Mouse (Mus musculus) layer of hippocampus, adult 11-12 months (tissue): Measurements from ENCODE around the gene Cd5.

ENCODE experiments used
- DNase-seq: peaks from one replicate; pipeline ENCODE4 v3.0.0; 2022; ENCODE audit warnings: low spot score

Gene Cd5

DNA sequence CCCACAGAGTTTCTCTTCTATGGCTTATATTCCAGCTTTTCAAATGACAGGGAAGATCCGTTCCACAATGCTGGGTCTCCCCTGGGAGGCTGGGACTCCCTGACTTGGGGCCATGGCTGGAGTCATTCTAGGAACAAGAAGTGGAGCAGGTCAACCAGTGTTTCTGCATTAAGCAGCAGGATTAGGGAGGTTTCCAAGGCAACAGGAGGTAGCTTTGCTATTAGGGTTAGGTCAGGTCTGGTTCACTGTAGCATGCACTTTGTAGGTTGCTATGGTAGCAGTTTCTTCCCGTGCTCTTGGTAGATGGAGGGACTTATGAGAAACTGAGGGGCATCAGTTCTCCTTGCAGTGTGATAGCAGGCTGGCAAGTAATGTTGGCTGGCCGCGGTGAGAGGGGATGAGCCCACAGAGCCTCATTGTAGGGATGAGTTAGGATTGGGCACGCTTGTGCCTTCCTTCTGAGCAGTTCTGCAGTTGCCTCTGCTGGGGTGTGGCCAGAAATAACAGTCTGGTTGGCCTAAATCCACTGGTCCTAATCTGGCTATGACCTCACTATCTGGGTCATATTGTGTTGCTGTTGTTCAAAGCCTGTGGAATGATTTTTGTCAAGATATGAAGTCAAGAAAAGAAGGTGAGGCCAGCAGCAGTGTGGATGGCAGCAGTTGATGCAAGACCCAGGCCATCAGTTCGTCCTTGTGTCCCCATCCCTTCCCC lies 37.6 kb downstream of the Cd5 start:
- DNase-seq, result no peak

GRCm38 (mm10) chr19:10699851-10700250 lies 39.0 kb downstream of the Cd5 start:
- DNase-seq, result no peak

GRCm38 (mm10) chr19:10698131-10698991 lies 40.4 kb downstream of the Cd5 start:
- no peak for DNase-seq

- no peak for DNase-seq
Observed at GRCm38 (mm10) chr19:10695801-10696200, 43.0 kb downstream of the Cd5 start.

- no peak for DNase-seq
Observed at GRCm38 (mm10) chr19:10693926-10694682, 44.7 kb downstream of the Cd5 start.

DNA sequence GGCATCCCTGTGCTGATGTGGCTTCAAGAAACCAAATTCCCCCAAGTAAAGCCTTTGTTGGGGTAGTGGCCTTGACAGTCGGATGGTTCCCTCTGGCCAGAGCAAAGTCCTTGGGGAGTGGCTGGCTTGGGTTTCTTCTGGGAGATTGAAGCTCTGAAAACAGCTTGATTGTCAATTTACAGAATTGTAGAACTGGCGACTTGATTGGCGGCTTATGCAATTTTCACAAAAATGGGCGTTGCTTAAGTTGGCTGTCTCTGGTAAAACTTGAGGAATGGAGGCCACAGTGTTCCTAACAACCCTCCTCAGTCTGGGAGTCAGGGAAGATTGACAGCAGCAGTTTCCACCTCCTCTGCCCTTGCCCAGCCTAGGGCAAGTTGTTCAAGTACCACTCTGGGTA lies 46.4 kb downstream of the Cd5 start:
- no peak for DNase-seq

DNA sequence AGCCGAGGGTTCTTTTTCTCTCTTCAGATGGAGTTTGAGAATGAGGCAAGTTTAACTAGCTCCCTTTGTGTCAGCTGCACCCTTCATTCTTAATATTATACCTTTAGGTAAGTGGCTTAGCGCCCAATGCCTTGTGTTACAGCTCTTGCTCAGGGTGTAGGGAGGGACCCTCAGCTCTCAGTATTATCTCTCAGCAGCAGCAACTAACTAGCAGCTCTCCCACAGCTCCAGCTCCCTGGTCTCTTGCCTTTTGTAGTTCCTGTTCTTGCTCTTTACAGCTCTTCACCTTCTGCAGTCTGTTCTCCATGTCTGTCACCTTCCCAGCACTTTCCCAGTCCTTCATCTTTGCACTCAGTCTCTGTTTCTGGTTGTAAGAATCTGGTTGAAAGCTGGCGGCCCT lies 47.1 kb downstream of the Cd5 start:
- DNase-seq, result no peak

DNA sequence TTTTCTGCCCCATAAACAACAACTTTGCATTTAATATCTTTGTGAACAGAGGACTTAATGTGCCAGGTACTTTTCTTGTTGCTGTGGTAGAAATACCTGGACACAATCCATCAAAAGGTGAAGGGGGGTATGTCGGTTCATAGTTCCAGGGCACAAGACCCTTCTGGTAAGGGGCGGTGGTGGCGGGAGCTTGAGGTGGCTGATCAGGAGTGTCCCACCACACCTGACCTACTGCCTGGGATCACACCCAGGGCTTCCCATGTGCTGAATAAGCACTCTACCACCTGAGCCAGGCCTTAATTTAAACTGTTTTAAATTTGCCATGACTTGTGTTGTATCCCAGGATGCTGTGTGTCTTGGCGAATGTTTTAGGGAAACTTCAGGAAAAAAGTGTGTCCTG lies 47.7 kb downstream of the Cd5 start:
- no peak for DNase-seq

- DNase-seq, result no peak
Observed at GRCm38 (mm10) chr19:10690336-10690735, 48.5 kb downstream of the Cd5 start.

- no peak for DNase-seq
Observed at GRCm38 (mm10) chr19:10689470-10690166, 49.2 kb downstream of the Cd5 start.

DNA sequence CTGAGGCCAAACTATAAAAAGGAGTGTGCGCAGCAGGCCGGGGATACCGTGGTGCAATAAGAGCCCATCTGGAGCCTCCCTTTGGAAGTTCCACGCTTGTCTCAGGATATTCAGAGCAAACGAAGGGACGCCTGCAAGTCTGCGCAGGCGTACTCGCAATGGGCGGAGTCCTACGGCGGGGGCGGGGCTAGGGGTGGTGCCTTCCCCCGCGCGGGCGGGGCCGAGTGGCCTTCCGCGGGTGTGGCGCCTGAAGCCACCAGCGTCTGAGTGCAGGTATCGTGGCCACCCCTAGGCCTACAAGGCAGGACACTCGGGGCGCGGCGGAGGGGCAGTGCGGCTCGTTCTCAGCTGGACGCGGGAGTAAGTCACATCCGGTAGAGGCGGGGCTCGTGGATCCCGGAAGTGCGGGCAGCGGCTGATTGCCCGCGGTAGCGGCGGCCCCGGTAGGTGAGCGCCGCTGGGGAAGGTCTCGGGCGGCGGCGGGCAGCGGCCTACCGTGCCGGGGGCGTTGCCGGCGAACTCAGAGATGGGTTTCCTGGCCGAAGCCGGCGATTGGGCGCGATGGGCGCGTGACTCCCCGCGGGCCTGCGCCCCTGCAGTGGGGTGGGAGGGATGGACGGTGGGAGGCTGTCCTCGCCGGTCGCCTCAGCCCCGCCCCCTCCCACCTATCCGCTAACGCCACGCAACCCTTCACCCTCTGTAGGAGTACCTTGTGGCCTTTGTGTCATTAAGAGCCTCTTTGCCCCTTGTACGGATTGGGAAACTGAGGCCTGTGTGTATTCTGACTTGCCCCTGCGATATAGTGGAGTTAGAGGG lies 50.1 kb downstream of the Cd5 start, which contains the start of gene Vps37c:
TSS of gene Vps37c (plus strand) at position 199 of the 816 bp plus-strand sequence.
- peak; percentile 93 for DNase-seq

GRCm38 (mm10) chr19:10685727-10686126 lies 53.1 kb downstream of the Cd5 start:
- no peak for DNase-seq

GRCm38 (mm10) chr19:10685081-10685480 lies 53.7 kb downstream of the Cd5 start:
- DNase-seq, result no peak

DNA sequence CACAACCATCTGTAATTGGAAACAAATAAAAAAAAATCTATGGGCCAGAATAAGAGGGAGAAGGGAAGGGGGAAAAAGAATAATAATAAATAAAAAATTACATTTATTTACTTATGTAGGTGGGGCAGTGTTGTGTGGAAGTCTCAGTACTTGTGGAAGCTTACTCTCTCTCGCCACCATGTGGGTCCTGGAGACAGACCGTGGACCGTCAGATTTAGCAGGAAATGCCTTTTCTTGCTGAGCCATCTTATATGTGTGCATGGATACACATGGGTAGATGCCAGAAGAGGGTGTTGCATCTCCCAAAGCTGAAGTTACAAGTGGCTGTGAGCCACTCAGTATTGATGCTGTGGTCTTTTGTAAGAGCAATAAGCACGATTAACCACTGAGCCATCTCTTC lies 57.2 kb downstream of the Cd5 start:
- DNase-seq, result no peak

DNA sequence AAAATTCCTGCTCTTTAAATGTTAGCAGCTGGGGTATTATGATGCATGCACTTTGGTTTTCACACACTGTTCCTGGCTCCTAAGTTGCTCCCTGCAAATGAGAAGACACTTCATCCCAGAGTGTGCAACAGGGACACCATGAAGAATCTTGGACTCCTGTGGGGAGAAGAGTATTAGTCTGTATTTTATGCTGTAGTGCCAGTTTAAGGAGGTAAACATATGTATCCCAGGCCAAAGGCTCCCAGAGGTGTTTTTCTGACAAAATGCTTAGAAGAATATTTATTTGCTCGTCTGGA lies 60.1 kb downstream of the Cd5 start:
- no peak for DNase-seq

- peak; percentile 90 for DNase-seq
Observed at GRCm38 (mm10) chr19:10677915-10678771, 60.7 kb downstream of the Cd5 start, which contains the start of gene Pga5. TSS of gene Pga5 (minus strand) at chr19:10678071.

DNA sequence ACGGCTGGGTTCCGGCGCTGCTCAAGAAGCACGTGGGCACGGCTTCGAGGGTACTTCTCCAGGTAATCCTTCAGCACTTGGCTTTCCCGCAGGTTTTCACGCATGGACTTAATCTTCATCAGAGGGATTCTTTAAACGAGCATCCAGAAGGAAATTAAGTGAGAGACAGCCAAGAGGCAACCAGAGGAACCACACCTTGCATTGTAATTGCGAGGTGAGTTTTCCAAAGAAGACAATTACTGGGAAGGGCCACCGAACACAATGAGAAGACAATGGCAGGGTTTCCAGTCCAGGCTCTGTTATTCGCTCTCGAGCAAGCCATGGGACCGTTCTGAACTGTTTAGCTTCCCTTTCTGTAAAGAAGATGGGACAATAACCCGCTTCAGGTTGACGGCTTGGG lies 62.1 kb downstream of the Cd5 start:
- DNase-seq, result no peak

DNA sequence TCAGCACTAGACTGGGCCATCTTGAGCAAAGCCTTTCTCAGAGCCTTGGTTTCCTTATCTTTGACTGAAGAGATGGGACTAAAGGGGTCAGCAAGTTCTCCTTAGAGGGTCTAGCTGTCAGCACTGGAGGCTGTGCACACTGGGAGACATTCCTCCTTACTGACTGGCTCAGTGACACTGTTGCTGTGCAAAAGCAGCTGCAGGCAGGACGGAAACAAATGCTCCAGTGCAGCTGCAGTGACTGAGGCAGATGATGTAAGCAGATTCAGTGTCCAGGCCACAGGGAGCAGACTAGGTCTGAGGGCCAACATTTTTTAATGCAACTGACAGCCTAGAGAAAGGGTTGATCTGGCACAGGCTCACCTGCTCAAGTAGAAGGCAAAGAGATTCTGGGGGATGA lies 65.5 kb downstream of the Cd5 start:
- no peak for DNase-seq

- no peak for DNase-seq
Observed at GRCm38 (mm10) chr19:10671854-10672417, 66.9 kb downstream of the Cd5 start.

- DNase-seq, result no peak
Observed at GRCm38 (mm10) chr19:10671319-10671718, 67.5 kb downstream of the Cd5 start.
